Mouse (Mus musculus) C2C12 (cell line): ENCODE data around the gene B3gnt7.
A peak's percentile ranks its signal among the peaks of the same experiment; 100 is the strongest.

Source experiments
- CEBPB ChIP-seq: IDR thresholded peaks from one replicate; pipeline ENCODE4 v1.6.1; 2011; ENCODE audit warnings: low read depth, mild to moderate bottlenecking, control low read depth, moderate library complexity
- CTCF ChIP-seq: IDR thresholded peaks from one replicate; pipeline ENCODE4 v1.5.1; 2011; ENCODE audit not compliant: control insufficient read depth, insufficient read depth, insufficient read length
- FOSL1 ChIP-seq: IDR thresholded peaks from one replicate; pipeline ENCODE4 v1.8.0; 2011; ENCODE audit warnings: mild to moderate bottlenecking, low read length; ENCODE audit not compliant: poor library complexity, insufficient read depth, severe bottlenecking
- MAX ChIP-seq: IDR thresholded peaks from one replicate; pipeline ENCODE4 v1.6.1; 2011; ENCODE audit warnings: mild to moderate bottlenecking, control low read depth
- MYOD1 ChIP-seq: IDR thresholded peaks from one replicate; pipeline ENCODE4 v1.6.1; 2011; ENCODE audit warnings: low read depth; ENCODE audit not compliant: control insufficient read depth, insufficient read length
- MYOG ChIP-seq: IDR thresholded peaks from one replicate; pipeline ENCODE4 v1.6.1; 2011; ENCODE audit not compliant: control insufficient read depth, insufficient read length; ENCODE audit errors: extremely low read depth
- USF1 ChIP-seq: IDR thresholded peaks from one replicate; pipeline ENCODE4 v1.6.1; 2011; ENCODE audit warnings: low read depth, mild to moderate bottlenecking, control low read depth, moderate library complexity

GRCm38 (mm10) chr1:86268492-86269189, 34.0 kb upstream of the B3gnt7 start:
- no peak for TF ChIP-seq CTCF
- no peak for TF ChIP-seq MAX
- peak; percentile 14 for TF ChIP-seq MYOD1
- TF ChIP-seq CEBPB, result no peak
- no peak for TF ChIP-seq MYOG
- TF ChIP-seq USF1, result no peak
- TF ChIP-seq FOSL1, result no peak
